Mouse (Mus musculus): Measurements from ENCODE around the gene Zfyve28.

- no peak for TF ChIP-seq CTCF (conservative IDR thresholded peaks at IDR 0.05; ENCODE audit: insufficient read depth, insufficient read length, low read depth, low read length)
- no peak for TF ChIP-seq POLR2A (IDR thresholded peaks at IDR 0.05; ENCODE audit: low read depth, low read length)
These were observed 139.8 kb downstream of the Zfyve28 start for GRCm38 (mm10) chr5:34148476-34148875.
